Mouse (Mus musculus) ES-Bruce4 (cell line): ENCODE measurements around the gene Hao1.

Experiments
- CTCF ChIP-seq: IDR thresholded peaks from one replicate; pipeline ENCODE4 v1.8.1; 2011; ENCODE audit warnings: low read depth, low read length
- EP300 ChIP-seq: IDR thresholded peaks from 2 replicates; pipeline ENCODE4 v1.6.1; 2011; ENCODE audit warnings: low read depth, low read length; ENCODE audit not compliant: insufficient read depth
- POLR2A ChIP-seq: IDR thresholded peaks from one replicate; pipeline ENCODE4 v1.8.1; 2011; ENCODE audit warnings: low read length; ENCODE audit not compliant: insufficient read depth

GRCm38 (mm10) chr2:134552358-134552757 is 1.8 kb downstream of the Hao1 start:
- TF ChIP-seq EP300: no peak
- TF ChIP-seq CTCF: no peak
- no peak for TF ChIP-seq POLR2A
